In the genomic region with DNA sequence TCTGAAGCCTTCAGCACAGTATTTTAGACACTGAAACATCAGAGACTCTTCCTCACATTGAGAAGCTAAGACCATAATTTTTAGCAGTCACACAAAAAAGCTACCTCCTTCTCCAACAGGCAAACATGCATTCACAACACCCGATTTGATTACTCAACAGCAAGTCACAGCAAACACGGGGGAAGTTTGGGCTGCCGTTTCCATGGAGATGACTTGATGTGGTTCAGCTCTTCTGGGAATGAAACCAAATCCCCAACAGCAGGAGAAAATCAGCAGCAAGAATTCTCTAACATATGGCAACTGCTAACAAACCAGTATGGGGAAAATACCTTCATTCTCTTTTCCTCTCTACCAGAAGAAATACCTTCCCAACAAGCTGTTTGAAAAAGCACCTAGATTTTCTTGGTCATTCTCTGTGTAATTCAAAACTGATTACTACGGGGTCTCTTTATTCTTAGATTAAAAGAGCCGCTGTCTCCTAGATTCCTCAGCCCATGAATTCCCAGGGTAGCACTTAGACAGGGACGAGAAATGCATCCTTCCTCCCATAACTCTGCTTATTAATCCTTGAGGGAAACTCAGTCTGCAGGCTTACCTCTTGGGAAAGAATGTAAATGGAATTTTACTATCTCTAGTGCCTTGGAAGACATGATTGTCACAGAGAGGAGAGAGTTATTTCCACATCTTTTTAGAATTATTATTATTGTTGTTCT, we compare ENCODE assay signal across 8 mouse cellular contexts.
DNase-seq lines count a peak whose midpoint lies in the region; ATAC-seq and TF ChIP-seq lines count a peak whose summit lies in the region.

No protein-coding gene starts in this region.

- H3K27ac ChIP-seq in lung, postnatal 0 days (ENCODE audit: low read length): no peak overlapping the region

- no peaks in the 10 kb centered on the region for H3K36me3 ChIP-seq in lung, postnatal 0 days (ENCODE audit: insufficient read depth, low read length)

- H3K9me3 ChIP-seq in lung, postnatal 0 days (ENCODE audit: low read length): no peaks in the 10 kb centered on the region

- 0 out of 2 replicates have a peak, but pooled peaks have one; percentile 13 for TF ChIP-seq EP300 in lung, postnatal 0 days (IDR thresholded peaks at IDR 0.05)

- DNase-seq in R1 (ENCODE audit: low read depth, low spot score): peak; percentile 27
- peak; percentile 83 to 84 for DNase-seq in cerebellum, postnatal 10 days
- peak; percentile 88 for DNase-seq in frontal cortex, adult 2 months (ENCODE audit: extremely low spot score in 1 of 2, low spot score in 1 of 2)
- peak; percentile 84 for DNase-seq in layer of hippocampus, adult 11-12 months (ENCODE audit: low spot score)
- DNase-seq in lung, postnatal 0 days (ENCODE audit: low spot score): peak; percentile 89
- DNase-seq in right cerebral cortex, adult 18-20 months: peak; percentile 87
- DNase-seq in spleen, postnatal 4 days (ENCODE audit: low spot score in 2 of 2): no peak

- WGBS in lung, postnatal 0 days: 27% methylated on average over 6 of the region's 6 CpGs

- H3K4me2 ChIP-seq in lung, postnatal 0 days (replicated peaks; ENCODE audit: low read depth, low read length): no peak overlapping the region

- H3K9ac ChIP-seq in lung, postnatal 0 days (replicated peaks; ENCODE audit: low read depth): no peak overlapping the region

- no peaks in the 10 kb centered on the region for H3K27me3 ChIP-seq in lung, postnatal 0 days (replicated peaks; ENCODE audit: insufficient read depth, low read length)

- no peak overlapping the region for H3K4me3 ChIP-seq in lung, postnatal 0 days (ENCODE audit: low read depth, low read length)

- TF ChIP-seq CTCF in lung, postnatal 0 days (IDR thresholded peaks at IDR 0.05): no peak

- H3K4me1 ChIP-seq in lung, postnatal 0 days (ENCODE audit: insufficient read depth, low read depth, low read length): no peaks in the 10 kb centered on the region

- peak; percentile 72 for ATAC-seq in lung, postnatal 0 days
- no peak for ATAC-seq in inflammation-experienced regulatory T-cells, adult 6 months

Comparison
In these comparisons a context has a peak if more than half of its experiments do, and no peak if none do; other contexts are left out.
1. DNase-seq: peak in R1 (single experiment), cerebellum, postnatal 10 days (2 of 2), frontal cortex, adult 2 months (2 of 2), layer of hippocampus, adult 11-12 months (single experiment), lung, postnatal 0 days (single experiment) and right cerebral cortex, adult 18-20 months (single experiment); none in spleen, postnatal 4 days (0 of 2).